Mouse (Mus musculus) liver, adult (tissue): ENCODE results near the gene Cdkn1a.

ENCODE experiments used
- GATA4 ChIP-seq: IDR thresholded peaks from 2 replicates; pipeline ENCODE4 v1.6.1; 2014; ENCODE audit warnings: mild to moderate bottlenecking, low read length; ENCODE audit not compliant: insufficient replicate concordance

Gene Cdkn1a

GRCm38 (mm10) chr17:29118057-29118456, 27.3 kb downstream of the Cdkn1a start:
- no peak for TF ChIP-seq GATA4

- TF ChIP-seq GATA4: no peak
Observed at GRCm38 (mm10) chr17:29120666-29121065, 29.9 kb downstream of the Cdkn1a start.

GRCm38 (mm10) chr17:29122817-29123216, 32.0 kb downstream of the Cdkn1a start:
- peak; percentile 32; the same call in 1 of the 2 replicates for TF ChIP-seq GATA4

GRCm38 (mm10) chr17:29123578-29124174, 32.9 kb downstream of the Cdkn1a start:
- TF ChIP-seq GATA4: no peak

GRCm38 (mm10) chr17:29126561-29126960, 35.8 kb downstream of the Cdkn1a start:
- TF ChIP-seq GATA4: no peak

GRCm38 (mm10) chr17:29129341-29129740, 38.6 kb downstream of the Cdkn1a start:
- TF ChIP-seq GATA4: no peak

GRCm38 (mm10) chr17:29135066-29135465, 44.3 kb downstream of the Cdkn1a start:
- TF ChIP-seq GATA4: no peak

GRCm38 (mm10) chr17:29136236-29136635, 45.5 kb downstream of the Cdkn1a start:
- no peak for TF ChIP-seq GATA4

GRCm38 (mm10) chr17:29137906-29138305, 47.1 kb downstream of the Cdkn1a start:
- TF ChIP-seq GATA4: no peak

GRCm38 (mm10) chr17:29141577-29141976, 50.8 kb downstream of the Cdkn1a start:
- TF ChIP-seq GATA4: no peak

GRCm38 (mm10) chr17:29143266-29143665, 52.5 kb downstream of the Cdkn1a start:
- TF ChIP-seq GATA4: no peak

- TF ChIP-seq GATA4: no peak
Observed at GRCm38 (mm10) chr17:29145101-29145500, 54.3 kb downstream of the Cdkn1a start.

GRCm38 (mm10) chr17:29147273-29147672, 56.5 kb downstream of the Cdkn1a start:
- TF ChIP-seq GATA4: no peak

GRCm38 (mm10) chr17:29147773-29148172, 57.0 kb downstream of the Cdkn1a start:
- no peak for TF ChIP-seq GATA4

GRCm38 (mm10) chr17:29149766-29150165, 59.0 kb downstream of the Cdkn1a start:
- no peak for TF ChIP-seq GATA4
